Mouse (Mus musculus) bone marrow macrophage, adult 2 months (primary cell): ENCODE data around the gene Serpinf2.

Source experiments
- CTCF ChIP-seq: IDR thresholded peaks from 2 replicates; pipeline ENCODE4 v1.5.1; 2012; ENCODE audit warnings: low read depth, mild to moderate bottlenecking, low read length, moderate library complexity
- POLR2A ChIP-seq: IDR thresholded peaks from 2 replicates; pipeline ENCODE4 v1.6.1; 2012; ENCODE audit warnings: mild to moderate bottlenecking, low read depth, low read length, borderline replicate concordance

DNA sequence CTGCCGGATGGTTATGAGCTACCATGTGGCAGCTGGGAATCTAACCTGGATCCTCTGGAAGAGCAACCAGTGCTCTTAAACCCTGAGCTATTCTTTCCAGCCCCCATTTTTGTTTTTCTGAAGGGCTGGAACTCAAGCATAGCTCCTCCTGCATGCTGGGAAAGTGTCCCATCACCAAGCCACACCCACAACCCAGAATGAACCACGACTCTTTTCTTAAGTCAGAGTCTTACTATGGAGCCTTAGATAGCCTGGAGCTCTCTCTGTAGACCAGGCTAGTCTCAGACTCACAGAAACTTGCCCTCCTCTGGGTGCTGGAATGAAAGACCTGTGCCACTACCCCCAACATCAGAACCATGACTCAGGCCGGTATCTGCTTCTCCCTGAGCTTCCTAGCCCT, 9.2 kb upstream of the Serpinf2 start:
- TF ChIP-seq CTCF (no peak), POLR2A (no peak)
